Mouse (Mus musculus): Measurements from ENCODE around the gene Smim8. TPM values are rescaled to one million over a fixed set of nuclear protein-coding genes. Genes with fewer than 3 reads are reported as not detected.
A peak's percentile ranks its signal among the peaks of the same experiment; 100 is the strongest.
"Not testable (repeated sequence)": the region's sequence is repeated elsewhere in the genome, so short reads cannot be mapped to it uniquely, and the experiment has no call there.

The Smim8 gene
- polyA plus RNA-seq, 1 experiment from 2014 or later: 41.7 TPM

GRCm38 (mm10) chr4:34785646-34786045 lies 7.4 kb upstream of the Smim8 start:
- WGBS: 79% methylated on average over 2 of the region's 2 CpGs
- Histone ChIP-seq H3K4me1 (ENCODE audit: control insufficient read depth, insufficient read depth, low read length) (no peaks in the 10 kb centered on the region), H3K4me2 (ENCODE audit: low read length) (no peak overlapping the region), H3K27ac (ENCODE audit: low read length) (no peak overlapping the region), H3K4me3 (ENCODE audit: low read depth, low read length) (no peak overlapping the region), H3K9me3 (replicated peaks; ENCODE audit: control insufficient read depth, low read length, poor library complexity, severe bottlenecking) (no peaks in the 10 kb centered on the region), H3K9ac (ENCODE audit: low read depth, low read length) (no peak overlapping the region), H3K36me3 (ENCODE audit: control insufficient read depth, insufficient read depth, low read length) (no peaks in the 10 kb centered on the region), H3K27me3 (ENCODE audit: control insufficient read depth, insufficient read depth, low read depth, low read length) (no peaks in the 10 kb centered on the region)
- ATAC-seq: no peak

- H3K4me3 ChIP-seq (ENCODE audit: low read depth, low read length): no peak overlapping the region
- no peaks in the 10 kb centered on the region for H3K27me3 ChIP-seq (ENCODE audit: control insufficient read depth, insufficient read depth, low read depth, low read length)
- no peak overlapping the region for H3K4me2 ChIP-seq (ENCODE audit: low read length)
- 61% methylated on average over 5 of the region's 5 CpGs for WGBS
- H3K9me3 ChIP-seq (replicated peaks; ENCODE audit: control insufficient read depth, low read length, poor library complexity, severe bottlenecking): no peaks in the 10 kb centered on the region
- no peak for ATAC-seq
- H3K4me1 ChIP-seq (ENCODE audit: control insufficient read depth, insufficient read depth, low read length): no peaks in the 10 kb centered on the region
- H3K36me3 ChIP-seq (ENCODE audit: control insufficient read depth, insufficient read depth, low read length): no peaks in the 10 kb centered on the region
- H3K27ac ChIP-seq (ENCODE audit: low read length): no peak overlapping the region
- no peak overlapping the region for H3K9ac ChIP-seq (ENCODE audit: low read depth, low read length)
Measured at GRCm38 (mm10) chr4:34784865-34785264, 6.6 kb upstream of the Smim8 start.

GRCm38 (mm10) chr4:34782730-34783129 lies 4.5 kb upstream of the Smim8 start:
- 19% methylated on average over 4 of the region's 4 CpGs for WGBS
- Histone ChIP-seq H3K27me3 (ENCODE audit: control insufficient read depth, insufficient read depth, low read depth, low read length) (no peaks in the 10 kb centered on the region), H3K4me3 (ENCODE audit: low read depth, low read length) (no peak overlapping the region), H3K9me3 (replicated peaks; ENCODE audit: control insufficient read depth, low read length, poor library complexity, severe bottlenecking) (no peaks in the 10 kb centered on the region), H3K4me2 (ENCODE audit: low read length) (no peak overlapping the region), H3K27ac (ENCODE audit: low read length) (no peak overlapping the region), H3K36me3 (ENCODE audit: control insufficient read depth, insufficient read depth, low read length) (no peaks in the 10 kb centered on the region), H3K9ac (ENCODE audit: low read depth, low read length) (no peak overlapping the region), H3K4me1 (ENCODE audit: control insufficient read depth, insufficient read depth, low read length) (peaks cover 2% of the 10 kb centered on the region; the same call in 1 of the 2 replicates)
- ATAC-seq: no peak

GRCm38 (mm10) chr4:34771652-34772371 lies 6.4 kb downstream of the Smim8 start:
- Histone ChIP-seq H3K27ac (ENCODE audit: low read length) (no peak overlapping the region), H3K4me2 (ENCODE audit: low read length) (no peak overlapping the region)
- no peak for ATAC-seq

GRCm38 (mm10) chr4:34756163-34756562 lies 22.1 kb downstream of the Smim8 start, which contains the start of gene Gm136:
Gene Gm136, minus strand, starts transcription at chr4:34756263.
- Histone ChIP-seq H3K4me3 (ENCODE audit: low read depth, low read length) (no peak within 1 kb of the TSS), H3K9me3 (replicated peaks; ENCODE audit: control insufficient read depth, low read length, poor library complexity, severe bottlenecking) (no peaks in the 10 kb centered on the region), H3K4me2 (ENCODE audit: low read length) (no peak within 1 kb of the TSS), H3K36me3 (ENCODE audit: control insufficient read depth, insufficient read depth, low read length) (no peaks in the 10 kb centered on the region), H3K27me3 (ENCODE audit: control insufficient read depth, insufficient read depth, low read depth, low read length) (no peaks in the 10 kb centered on the region), H3K27ac (ENCODE audit: low read length) (no peak within 1 kb of the TSS), H3K9ac (ENCODE audit: low read depth, low read length) (no peak within 1 kb of the TSS), H3K4me1 (ENCODE audit: control insufficient read depth, insufficient read depth, low read length) (no peaks in the 10 kb centered on the region)
- no peak for ATAC-seq
- WGBS: 79% methylated on average over 1 of the region's 1 CpGs

More at GRCm38 (mm10) chr4:34771652-34772371, 6.4 kb downstream of the Smim8 start:
- H3K36me3 ChIP-seq (ENCODE audit: control insufficient read depth, insufficient read depth, low read length): peaks cover 5% of the 10 kb centered on the region; the same call in 1 of the 2 replicates
- H3K4me1 ChIP-seq (ENCODE audit: control insufficient read depth, insufficient read depth, low read length): no peaks in the 10 kb centered on the region
- WGBS: 6% methylated on average over 8 of the region's 8 CpGs
- no peak overlapping the region for H3K9ac ChIP-seq (ENCODE audit: low read depth, low read length)
- no peaks in the 10 kb centered on the region for H3K9me3 ChIP-seq (replicated peaks; ENCODE audit: control insufficient read depth, low read length, poor library complexity, severe bottlenecking)
- no peaks in the 10 kb centered on the region for H3K27me3 ChIP-seq (ENCODE audit: control insufficient read depth, insufficient read depth, low read depth, low read length)
- no peak overlapping the region for H3K4me3 ChIP-seq (ENCODE audit: low read depth, low read length)

GRCm38 (mm10) chr4:34749236-34749635 lies 29.0 kb downstream of the Smim8 start:
- H3K4me3 ChIP-seq (ENCODE audit: low read depth, low read length): no peak overlapping the region
- H3K9me3 ChIP-seq (replicated peaks; ENCODE audit: control insufficient read depth, low read length, poor library complexity, severe bottlenecking): no peaks in the 10 kb centered on the region
- H3K9ac ChIP-seq (ENCODE audit: low read depth, low read length): no peak overlapping the region
- H3K4me2 ChIP-seq (ENCODE audit: low read length): no peak overlapping the region
- H3K27ac ChIP-seq (ENCODE audit: low read length): no peak overlapping the region
- no peaks in the 10 kb centered on the region for H3K4me1 ChIP-seq (ENCODE audit: control insufficient read depth, insufficient read depth, low read length)
- no peaks in the 10 kb centered on the region for H3K27me3 ChIP-seq (ENCODE audit: control insufficient read depth, insufficient read depth, low read depth, low read length)
- ATAC-seq: no peak
- H3K36me3 ChIP-seq (ENCODE audit: control insufficient read depth, insufficient read depth, low read length): no peaks in the 10 kb centered on the region
- 50% methylated on average over 6 of the region's 6 CpGs for WGBS

GRCm38 (mm10) chr4:34734461-34734860 lies 43.8 kb downstream of the Smim8 start:
- H3K27ac ChIP-seq (ENCODE audit: low read length): no peak overlapping the region
- H3K9me3 ChIP-seq (replicated peaks; ENCODE audit: control insufficient read depth, low read length, poor library complexity, severe bottlenecking): no peaks in the 10 kb centered on the region
- H3K4me3 ChIP-seq (ENCODE audit: low read depth, low read length): no peak overlapping the region
- no peak for ATAC-seq
- no peak overlapping the region for H3K9ac ChIP-seq (ENCODE audit: low read depth, low read length)
- no peaks in the 10 kb centered on the region for H3K27me3 ChIP-seq (ENCODE audit: control insufficient read depth, insufficient read depth, low read depth, low read length)
- WGBS: 75% methylated on average over 3 of the region's 3 CpGs
- H3K4me2 ChIP-seq (ENCODE audit: low read length): no peak overlapping the region
- no peaks in the 10 kb centered on the region; the same call in 1 of the 2 replicates for H3K4me1 ChIP-seq (ENCODE audit: control insufficient read depth, insufficient read depth, low read length)
- H3K36me3 ChIP-seq (ENCODE audit: control insufficient read depth, insufficient read depth, low read length): no peaks in the 10 kb centered on the region

GRCm38 (mm10) chr4:34733415-34733814 lies 44.8 kb downstream of the Smim8 start:
- H3K4me2 ChIP-seq (ENCODE audit: low read length); H3K36me3 ChIP-seq (ENCODE audit: control insufficient read depth, insufficient read depth, low read length); H3K27ac ChIP-seq (ENCODE audit: low read length); H3K27me3 ChIP-seq (ENCODE audit: control insufficient read depth, insufficient read depth, low read depth, low read length); H3K4me1 ChIP-seq (ENCODE audit: control insufficient read depth, insufficient read depth, low read length); ATAC-seq; H3K9me3 ChIP-seq (replicated peaks; ENCODE audit: control insufficient read depth, low read length, poor library complexity, severe bottlenecking); H3K9ac ChIP-seq (ENCODE audit: low read depth, low read length); H3K4me3 ChIP-seq (ENCODE audit: low read depth, low read length): not testable (repeated sequence)
- WGBS: 35% methylated on average over 2 of the region's 2 CpGs

GRCm38 (mm10) chr4:34729851-34730341 lies 48.3 kb downstream of the Smim8 start, which contains the start of gene Cfap206:
Gene Cfap206, minus strand, starts transcription at chr4:34730206.
- WGBS: under 1% methylated on average over 38 of the region's 38 CpGs
- no peaks in the 10 kb centered on the region for H3K36me3 ChIP-seq (ENCODE audit: control insufficient read depth, insufficient read depth, low read length)
- H3K27ac ChIP-seq (ENCODE audit: low read length): no peak within 1 kb of the TSS
- H3K4me2 ChIP-seq (ENCODE audit: low read length): peak within 1 kb of the TSS; percentile 95
- no peaks in the 10 kb centered on the region; the same call in 1 of the 2 replicates for H3K4me1 ChIP-seq (ENCODE audit: control insufficient read depth, insufficient read depth, low read length)
- H3K27me3 ChIP-seq (ENCODE audit: control insufficient read depth, insufficient read depth, low read depth, low read length): no peaks in the 10 kb centered on the region
- H3K9ac ChIP-seq (ENCODE audit: low read depth, low read length): peak within 1 kb of the TSS; percentile 66
- H3K4me3 ChIP-seq (ENCODE audit: low read depth, low read length): peak within 1 kb of the TSS; percentile 57
- ATAC-seq: peak; percentile 94
- H3K9me3 ChIP-seq (replicated peaks; ENCODE audit: control insufficient read depth, low read length, poor library complexity, severe bottlenecking): no peaks in the 10 kb centered on the region
